Mouse (Mus musculus) kidney, adult 2 months (tissue): ENCODE measurements around the gene Actr3.

Experiments
- CTCF ChIP-seq: fragments of 200-500 bp; conservative IDR thresholded peaks from 2 replicates; pipeline ENCODE4 v1.5.1; 2011; ENCODE audit warnings: low read depth, mild to moderate bottlenecking, control low read depth, low read length, moderate library complexity, mixed read lengths; ENCODE audit not compliant: insufficient read depth, insufficient read length
- POLR2A ChIP-seq: fragments of 200-500 bp; IDR thresholded peaks from one replicate; pipeline ENCODE4 v1.6.1; 2011; ENCODE audit warnings: low read depth, low read length, control low read depth

DNA sequence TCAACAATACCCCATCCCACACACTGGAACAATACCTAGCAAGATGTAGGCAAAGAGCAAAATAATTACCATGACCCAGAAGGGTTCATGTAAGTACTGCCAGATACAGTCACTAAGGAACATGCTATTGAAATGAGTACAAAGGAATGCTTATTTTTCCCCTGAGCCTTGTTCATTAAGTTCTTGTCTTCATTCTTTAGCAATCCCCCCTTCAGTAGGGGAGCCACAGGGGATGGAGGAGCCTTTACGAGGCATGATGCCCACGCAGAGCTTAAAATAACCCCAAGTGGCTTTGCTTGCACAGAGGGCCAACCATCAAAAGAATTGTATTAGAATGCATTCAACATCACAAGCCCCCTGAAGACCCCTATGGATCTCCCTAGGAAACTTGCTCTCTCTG is 19.6 kb upstream of the Actr3 start:
- no peak for TF ChIP-seq POLR2A
- TF ChIP-seq CTCF = no peak
